Mouse (Mus musculus) liver (tissue): ENCODE measurements at regions not wholly inside any gene's neighbourhood (a gene's known extent, or its start where the extent isn't known, plus 50 kb on each side); places are given as distances from the start of the nearest gene placed in this dataset.

Experiments used
- DNase-seq: peaks from one replicate; pipeline ENCODE4 v3.0.0-alpha.2; 2020; ENCODE audit warnings: mixed read lengths

DNA sequence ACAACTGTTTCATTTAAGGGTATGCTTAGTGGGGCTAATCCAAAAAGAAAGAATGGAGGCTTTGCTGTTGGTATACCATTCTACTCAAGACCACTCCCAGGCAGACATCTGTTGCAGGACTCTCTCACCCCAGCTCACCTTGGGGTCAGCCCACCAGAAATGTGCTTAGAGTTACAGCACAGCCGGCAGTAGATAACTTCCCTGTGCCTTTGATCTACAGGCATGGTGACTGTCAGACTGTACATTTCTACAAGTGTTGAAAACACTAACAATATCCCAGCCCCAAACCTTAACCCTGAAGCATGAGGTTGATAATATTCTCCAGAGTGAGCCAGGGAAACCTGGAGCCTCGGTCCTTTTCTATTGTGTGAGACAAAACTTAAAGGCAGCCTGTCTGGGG lies 247.7 kb upstream of the Nt5c1b start:
- DNase-seq: no peak

DNA sequence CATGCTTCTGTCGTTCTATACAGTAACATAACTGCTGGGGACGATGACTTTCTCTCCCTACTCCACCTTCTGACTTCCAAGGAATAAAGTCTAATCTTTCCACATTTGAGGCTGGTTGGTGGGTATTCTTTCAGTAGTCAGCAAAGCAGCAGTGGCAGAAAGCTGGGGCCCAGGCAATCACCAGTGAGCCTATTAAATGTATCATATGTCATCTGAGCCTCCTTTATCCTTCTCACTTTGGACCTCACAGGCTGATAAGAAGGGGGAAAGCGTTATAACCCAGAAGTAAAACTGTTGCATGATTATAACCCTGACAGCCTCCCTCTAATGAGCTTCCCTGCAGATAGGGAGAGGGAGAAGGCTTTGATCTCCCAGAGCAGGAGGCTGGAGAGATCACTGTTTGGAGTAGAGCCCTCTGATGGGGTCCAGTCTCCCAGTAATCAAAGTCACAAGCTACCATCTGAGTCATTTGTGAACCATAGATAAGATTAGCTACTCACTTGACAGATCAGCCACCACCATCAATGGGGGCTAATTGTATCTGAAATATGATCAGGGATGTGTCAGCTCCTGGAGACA lies 241.7 kb upstream of the Nt5c1b start:
- DNase-seq: no peak

DNA sequence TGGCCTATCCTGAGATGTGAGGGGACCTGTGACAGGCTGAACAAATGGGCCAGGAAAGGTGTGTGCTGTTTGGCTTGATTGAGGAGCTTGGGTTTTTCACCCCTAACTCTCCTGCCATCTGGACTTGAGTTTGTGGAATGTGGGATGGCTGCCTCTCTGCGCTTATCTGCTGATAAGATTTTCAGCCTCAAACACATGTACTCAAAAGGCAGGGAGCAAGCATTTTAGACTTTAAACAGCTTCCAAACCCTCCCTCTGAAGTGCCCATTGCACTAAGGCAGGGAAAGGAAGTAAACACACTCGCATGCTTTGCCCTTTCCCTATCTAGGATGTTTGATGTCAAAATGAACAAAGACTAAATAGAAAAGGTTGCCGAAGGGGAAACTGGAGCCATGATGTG lies 235.6 kb upstream of the Nt5c1b start:
- DNase-seq: no peak

DNA sequence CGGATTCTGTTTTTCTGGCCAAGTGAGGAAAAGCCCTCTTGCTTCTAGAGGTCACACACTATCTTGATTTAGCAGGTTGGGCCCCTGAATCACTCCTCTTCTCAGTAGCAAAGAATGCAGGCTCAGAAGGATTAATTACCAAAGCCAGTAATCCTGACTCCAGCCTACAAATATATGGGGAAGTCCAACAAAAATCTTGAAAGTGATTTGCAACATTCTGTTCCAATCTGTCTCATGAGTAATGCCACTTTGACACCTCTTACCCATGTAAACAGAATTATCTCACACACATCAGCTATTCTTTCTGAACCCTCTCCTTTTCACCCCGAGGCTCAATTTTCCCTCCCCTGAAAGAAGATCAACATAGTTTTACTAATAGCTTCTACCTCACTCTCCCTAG lies 233.9 kb upstream of the Nt5c1b start:
- DNase-seq: no peak

DNA sequence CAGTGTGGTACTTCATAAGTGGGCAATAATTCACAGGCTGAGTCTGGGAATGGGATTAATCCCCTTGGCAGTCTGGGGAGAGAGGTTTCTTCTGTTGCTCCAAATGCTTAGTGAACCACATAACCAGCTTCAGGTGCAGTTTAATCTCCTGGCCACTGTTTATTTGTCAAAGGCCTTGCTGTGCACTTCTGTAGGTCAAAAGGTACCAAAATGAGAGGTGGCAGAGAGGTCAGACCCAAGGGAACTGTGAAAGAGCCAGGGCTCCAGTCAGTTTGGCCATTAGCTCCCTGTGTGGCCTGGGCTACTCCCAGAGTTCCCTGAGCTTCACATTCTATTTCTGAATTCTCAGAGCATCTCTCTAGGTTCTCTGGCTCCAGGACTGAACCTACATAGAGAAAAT lies 229.6 kb upstream of the Nt5c1b start:
- no peak for DNase-seq

DNA sequence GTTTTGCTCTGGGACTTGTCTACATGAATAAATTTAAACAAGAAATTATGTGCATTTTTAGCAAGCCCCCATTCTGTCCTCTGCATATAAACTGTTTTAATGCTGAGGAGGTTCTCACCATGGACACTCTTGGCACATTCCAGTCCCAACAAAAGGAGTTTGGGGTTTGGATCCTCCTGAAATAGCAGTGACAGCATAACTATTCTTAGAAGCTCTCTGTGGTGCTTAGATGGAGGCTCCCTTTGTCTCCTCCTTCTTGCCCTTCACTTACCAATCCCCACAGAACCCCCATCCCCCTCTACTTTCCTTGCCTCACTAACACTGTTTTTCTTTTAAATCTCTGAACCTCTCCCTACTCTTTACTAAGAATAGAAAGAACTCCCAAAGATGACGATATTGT lies 208.9 kb upstream of the Nt5c1b start:
- no peak for DNase-seq

DNA sequence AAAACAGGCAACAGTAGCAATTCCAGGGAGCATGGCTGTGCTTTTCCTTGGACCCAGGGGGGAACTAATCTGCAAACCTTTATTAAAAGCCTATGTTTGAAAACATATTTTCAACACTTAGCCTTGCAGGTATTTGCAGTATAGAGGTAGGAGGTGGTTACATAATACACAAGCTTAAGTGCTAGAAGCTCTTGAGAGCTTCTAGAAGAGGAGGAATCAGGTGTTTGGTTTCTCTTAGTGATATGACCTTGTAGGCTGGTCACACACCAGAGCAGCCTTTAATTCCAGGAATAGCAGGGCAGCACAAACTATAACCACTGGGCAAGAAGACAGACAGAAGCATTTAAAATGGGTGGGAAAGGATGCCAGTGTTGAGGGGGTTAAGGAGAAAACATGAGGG lies 201.7 kb upstream of the Nt5c1b start:
- DNase-seq: no peak

DNA sequence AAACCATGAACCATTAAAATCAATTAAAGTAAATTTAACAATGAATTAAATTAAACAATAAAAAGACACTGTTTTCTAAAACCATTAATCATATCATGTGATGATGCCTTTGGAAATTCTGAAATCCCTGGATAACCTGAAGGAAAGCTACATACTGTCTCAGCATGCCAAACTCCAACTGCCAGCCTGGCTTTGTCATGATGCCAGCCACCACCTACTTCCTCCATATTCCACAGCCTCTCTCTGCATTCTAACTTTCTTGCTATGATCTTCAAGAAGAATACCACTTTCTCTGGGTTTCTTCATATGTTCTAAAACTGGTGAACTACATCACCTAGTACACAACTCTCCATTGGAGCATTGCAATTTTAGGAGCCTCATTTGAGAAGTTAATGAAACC lies 201.2 kb upstream of the Nt5c1b start:
- no peak for DNase-seq

DNA sequence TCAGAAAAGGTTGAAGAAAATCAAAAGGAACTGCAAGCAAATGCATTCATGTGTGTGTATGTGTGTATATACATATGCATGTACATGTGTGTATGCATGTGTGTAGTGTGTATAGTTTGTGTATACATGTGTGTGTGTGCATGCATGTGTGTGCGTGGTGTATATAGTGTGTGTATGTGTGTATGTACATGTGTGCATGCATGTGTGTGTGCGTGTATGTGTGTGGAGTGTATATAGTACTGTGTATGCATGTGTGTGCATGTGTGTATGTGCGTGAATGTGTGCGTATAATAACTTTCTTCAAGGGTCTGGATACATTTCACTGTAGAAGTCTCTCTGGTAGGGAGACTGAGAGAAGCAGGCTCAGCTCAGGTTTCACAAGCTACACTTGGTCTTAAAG lies 191.1 kb upstream of the Nt5c1b start:
- DNase-seq: no peak

DNA sequence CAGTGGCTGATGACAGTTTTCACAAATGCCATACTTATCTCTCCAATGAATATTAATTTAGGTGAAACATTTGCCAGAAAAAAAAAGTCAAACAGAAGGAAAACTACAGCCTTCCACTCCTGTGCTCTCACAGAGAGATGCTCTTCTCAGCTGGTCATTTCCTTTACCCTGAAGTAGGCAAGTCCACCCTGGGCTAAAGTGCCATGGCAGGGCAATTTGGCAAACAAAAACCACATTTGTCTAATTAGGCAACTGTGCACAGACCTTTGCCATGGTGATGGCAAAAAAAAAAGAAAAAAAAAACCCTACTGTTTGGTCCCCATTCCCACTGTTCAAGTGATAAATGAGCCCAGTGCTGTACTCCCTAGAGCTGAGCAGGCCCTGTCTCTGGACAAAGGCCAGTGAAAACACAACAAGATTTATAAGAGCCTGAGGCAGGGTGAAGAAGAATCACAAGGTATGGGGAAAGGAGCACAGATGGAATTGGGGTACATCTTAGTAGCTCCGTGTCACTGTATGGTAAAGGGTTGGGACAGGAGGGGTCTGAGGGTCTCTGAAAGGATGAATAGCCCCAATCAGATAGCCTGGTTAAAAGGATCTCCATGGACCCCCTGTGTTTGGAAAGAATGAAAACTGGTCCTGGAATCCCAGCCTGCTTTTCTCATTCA lies 190.5 kb upstream of the Nt5c1b start:
- no peak for DNase-seq

DNA sequence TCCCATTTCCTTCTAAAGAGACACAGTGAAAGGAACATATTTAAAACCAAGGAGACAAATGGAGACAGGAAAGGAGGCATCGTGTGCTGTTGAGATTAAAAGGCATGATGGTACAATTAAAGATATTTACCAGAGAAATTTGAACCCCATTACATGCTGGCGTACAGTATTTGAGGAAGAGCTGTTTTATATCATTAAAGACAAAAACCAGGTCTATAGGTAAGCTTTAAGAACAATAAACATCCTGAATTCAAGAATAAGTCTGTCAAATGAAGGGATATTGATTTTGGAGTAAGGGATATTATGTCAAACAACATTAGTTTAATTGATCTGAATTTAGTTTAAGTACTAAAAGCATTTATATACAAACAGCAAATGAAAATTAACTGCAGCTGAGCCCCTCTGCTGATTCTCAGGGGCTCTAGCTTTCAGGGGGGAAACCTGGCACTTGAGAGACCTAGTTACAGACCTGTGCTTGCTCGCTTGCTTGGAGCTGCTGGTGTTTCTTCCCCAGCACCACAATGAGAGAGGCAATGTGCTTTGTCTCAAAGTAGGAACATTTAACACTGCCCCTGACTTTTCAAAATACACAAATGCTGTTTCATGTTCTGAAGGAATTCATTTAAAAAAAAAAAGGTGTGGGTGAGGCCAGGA lies 189.8 kb upstream of the Nt5c1b start:
- no peak for DNase-seq

DNA sequence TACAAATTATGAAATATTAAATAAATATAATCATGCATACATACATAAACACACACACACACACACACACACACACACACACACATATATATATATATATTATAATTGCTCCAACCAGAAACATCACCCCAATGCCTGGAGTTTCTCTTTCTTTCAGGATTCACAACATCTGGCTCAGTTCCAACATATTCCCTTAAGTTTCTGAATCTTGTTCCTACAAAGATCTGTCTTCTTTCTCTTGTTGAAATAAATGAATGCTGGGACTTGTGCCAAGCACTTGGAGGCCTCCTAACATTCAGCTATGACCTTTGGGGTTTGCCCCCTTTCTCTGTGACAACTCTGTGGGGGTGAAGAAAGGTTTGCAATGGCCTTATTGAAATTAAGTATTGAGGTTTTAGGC lies 187.2 kb upstream of the Nt5c1b start:
- no peak for DNase-seq

DNA sequence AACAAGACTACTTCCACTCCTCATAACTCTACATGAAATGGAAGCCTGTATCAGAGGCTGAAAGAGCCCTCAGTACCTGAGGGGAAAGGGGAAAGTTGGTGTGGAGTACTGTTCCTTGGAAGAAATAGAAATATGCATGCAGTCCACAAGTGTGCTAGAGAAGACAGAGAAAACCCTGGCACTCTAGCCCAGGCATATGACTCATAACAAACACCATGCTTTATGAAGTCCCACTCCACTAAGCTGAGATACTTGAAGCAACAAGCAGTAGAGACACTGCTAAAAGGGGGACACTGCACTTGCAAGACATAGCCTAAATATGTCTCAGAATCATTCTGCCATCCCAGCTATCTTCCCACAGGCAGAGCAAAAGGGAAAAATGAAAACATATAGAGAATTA lies 183.2 kb upstream of the Nt5c1b start:
- no peak for DNase-seq

DNA sequence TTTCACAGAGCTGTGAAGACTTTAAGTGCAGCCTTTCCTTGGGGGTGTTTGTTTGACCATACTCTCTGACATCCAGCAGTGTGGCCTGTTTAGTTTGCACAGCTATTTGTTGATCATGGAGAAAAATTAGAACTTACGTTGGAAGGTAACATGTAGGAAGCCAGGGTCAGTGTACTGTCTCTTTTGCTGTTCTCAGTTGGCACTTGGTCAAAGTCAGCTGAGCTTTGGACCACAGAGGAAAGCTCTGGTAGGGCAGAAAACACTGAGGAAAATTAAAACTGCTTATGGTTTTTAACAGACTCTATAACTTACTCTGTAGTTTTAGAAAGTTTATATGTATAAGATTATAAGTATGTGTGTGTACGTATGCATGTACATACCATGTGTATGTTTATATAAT lies 180.0 kb upstream of the Nt5c1b start:
- DNase-seq: no peak

DNA sequence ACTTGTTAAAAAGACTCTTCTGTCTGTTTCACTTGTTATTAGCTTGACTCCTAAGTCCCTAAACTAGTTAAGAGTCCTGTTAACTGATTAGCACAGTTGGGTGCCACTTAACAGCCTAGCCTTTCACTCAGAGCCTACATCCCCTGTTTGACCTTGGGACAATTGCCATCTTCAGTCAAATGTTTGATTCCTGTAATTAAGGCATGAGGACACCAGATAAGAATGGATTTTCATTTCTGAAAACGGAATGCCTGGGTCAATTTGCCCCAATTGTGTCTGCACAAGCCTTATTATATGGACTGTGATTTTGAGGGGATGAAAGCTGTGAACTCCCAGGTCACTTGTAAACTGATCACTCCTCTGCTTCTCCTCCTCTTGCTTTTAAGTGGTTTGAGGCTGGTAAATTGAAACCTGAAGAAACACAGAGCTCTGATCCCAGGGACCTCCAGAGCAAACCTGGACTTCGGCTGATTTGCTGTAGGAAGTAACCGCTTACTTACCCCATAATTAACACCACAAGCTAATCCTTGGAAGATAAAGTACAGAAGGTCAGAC lies 171.8 kb upstream of the Nt5c1b start:
- no peak for DNase-seq

DNA sequence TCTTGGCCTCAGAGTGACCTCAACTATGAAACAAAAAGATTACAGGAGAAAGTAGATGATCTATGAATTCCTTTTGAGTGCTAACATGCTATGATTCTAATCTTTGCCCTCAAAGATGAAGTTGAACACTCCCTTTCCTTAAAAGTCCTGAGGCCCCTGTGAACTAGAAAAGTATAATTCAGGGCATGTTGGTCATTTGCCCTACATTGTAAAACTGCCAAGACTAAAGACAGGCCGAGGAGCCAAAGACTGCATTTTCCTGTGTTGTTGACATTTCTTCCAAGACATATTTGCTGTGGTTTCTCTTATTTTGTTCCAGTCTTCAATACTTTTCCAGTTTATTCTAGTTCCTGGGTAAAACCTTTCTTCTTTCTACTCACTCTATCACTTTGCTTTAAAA lies 159.9 kb upstream of the Nt5c1b start:
- no peak for DNase-seq

DNA sequence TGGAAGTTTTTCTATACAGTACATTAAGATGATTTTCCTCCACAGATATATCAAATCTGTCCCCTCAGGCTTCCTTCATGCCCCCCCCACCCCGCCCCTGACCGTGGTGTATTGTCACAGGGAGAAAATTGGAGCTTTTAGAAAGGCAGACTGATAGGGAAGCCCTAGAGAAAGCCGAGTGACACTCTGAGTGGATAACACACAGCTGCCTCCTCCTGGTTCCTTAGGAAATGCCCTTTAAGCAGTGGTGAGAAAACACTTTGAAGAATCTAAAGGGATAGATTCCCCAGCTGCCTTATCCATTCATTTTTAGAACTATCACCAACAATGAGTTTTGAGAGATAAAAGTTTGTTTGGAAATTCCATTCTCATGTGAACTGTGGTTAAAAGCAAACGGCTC lies 147.0 kb upstream of the Nt5c1b start:
- DNase-seq: no peak

DNA sequence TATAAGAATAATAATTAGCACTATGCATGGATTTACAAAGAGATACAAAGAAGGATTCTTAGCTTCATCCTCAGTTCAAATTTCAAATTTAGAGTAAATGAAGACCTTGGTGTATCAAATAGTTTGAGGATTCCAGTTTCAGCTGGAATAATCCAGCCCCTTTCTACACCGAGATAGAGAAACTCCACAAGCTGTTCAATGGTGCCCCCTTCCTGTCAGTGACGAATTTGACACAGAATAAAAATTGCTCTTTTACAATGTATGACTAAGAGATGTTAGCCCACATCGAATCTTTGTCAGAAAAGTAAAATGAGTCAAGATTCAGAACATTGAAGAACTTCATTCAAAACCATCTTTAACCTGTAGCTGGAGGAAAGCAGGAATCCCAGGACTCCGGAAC lies 145.9 kb upstream of the Nt5c1b start:
- no peak for DNase-seq

DNA sequence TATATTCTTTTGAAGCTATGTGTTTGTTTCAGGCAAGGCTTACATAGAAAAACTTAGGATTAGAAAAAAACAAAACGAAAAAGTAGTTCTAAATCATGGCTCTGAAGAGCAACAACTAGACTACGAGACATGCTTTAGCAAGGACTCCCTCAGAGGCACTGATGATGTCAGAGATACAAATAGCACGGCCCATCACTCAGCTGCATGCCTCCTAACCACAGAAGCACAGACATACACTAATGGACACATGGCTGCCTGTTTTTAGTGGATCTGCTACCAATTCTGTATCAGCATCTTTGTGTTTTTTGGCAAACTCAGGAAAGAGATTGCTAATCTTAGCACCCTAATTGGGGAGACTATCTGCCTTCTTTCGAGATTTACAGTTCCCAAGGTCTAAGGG lies 138.6 kb upstream of the Nt5c1b start:
- no peak for DNase-seq

DNA sequence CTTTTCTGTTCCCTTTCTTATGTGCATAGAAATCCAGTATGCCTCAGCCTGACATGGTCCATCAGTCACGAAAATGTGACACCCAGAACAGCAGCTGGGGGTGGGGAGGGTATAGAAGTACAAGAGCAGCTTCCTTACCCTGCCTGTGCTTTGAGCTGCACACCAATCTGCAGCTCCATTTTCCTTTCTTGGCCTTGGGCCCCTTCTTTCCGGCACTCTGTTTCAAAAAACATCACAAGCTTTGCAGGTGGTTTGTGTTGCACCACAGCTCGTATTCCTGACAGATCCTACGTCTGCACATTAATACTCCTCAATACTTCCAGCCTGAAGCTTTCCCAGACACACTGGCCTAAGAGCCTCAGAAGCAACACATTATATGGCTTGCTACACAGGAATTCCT lies 138.1 kb upstream of the Nt5c1b start:
- no peak for DNase-seq

DNA sequence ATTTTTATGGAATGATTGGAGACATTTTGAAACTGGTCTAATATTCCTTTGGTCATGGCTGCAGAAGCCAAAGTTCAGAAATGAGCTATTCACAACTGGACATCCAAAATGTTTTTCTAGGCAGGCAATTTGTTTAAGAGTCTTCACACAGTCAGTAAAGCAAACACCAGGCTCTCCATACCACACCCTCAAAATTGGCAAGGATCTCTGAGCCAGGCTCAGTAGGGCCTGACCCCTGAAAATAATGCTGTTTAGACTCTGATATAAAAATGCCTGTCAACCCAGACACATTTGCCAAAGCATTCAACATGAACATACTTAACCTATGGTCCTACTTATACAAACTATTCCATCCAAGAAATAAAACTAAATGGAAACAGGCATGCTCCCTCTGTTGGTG lies 121.7 kb upstream of the Nt5c1b start:
- DNase-seq: no peak

DNA sequence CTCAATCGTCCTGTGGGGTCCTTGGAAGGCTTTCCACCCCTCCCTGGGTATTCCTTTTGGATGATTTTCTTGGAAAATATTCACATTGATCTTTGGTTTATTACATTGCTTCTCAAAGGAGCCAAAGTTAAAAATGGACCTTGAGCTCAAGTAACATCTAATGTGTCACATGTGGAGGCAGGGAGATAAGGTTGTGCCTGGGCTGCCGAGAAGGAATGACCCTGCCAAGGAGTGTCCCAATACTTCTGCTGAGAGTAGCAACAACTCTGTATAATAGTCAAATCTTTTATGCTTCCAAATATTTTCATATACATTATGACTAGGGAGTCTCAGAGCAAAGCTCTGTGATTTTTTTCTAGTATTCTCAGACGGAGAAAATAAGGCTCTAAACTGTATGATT lies 113.4 kb upstream of the Nt5c1b start:
- no peak for DNase-seq

DNA sequence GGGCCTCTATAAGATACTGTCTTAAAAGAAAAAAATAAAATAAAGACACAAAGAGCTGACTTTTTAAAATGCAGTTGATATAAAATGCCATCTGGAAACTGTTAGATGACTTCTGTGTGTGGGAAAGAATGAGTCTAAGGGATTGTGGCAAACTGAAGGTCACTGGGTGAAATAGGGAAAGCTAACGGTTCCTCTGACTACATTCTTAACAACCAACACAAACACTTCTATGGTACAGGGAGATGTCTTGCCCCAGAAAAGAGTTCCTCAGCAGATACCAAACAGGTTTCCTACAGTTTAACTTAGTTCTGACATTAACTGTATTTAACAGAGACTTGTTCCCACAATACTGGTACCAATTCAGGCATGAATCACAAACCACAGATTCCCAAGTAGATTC lies 103.6 kb upstream of the Nt5c1b start:
- no peak for DNase-seq

DNA sequence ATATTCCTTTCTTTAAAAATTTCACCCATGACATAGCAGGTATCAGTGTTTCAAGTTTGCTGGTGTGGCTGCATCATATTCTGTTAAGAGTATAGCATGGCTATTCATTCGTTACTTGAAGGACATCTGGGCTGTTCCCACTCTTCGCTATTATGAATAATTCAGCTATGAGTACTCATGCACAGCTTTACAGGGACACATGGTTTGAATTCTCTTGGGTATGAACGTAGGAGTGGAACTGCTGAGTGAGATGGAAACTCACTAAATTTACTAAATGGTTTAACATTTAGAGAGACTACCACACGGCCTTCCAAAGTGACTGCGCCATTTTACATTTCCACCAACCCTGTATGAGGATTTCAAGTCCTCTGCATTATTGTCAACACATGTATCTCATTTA lies 97.7 kb upstream of the Nt5c1b start:
- no peak for DNase-seq

DNA sequence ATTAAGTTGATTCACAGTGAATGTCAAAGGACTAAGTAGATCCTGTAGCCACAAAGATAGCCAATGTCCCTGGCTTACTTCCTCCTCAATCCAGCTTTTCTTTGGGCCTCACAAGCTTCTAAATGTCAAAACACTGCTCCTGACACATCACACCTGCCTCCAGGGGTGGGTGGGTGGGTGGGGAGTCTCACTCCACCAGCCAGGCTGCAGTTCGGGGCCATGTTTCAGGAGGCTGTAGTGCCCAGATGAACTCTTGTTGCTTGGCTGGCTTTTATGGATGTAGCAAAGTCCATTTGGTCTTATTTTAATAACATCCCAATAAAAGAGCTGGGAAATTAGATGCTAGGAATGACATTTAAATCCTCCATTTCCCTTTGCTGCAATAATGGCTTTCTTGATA lies 94.5 kb upstream of the Nt5c1b start:
- DNase-seq: no peak
